10 mouse cellular contexts compared by ENCODE assay signal in the genomic region with DNA sequence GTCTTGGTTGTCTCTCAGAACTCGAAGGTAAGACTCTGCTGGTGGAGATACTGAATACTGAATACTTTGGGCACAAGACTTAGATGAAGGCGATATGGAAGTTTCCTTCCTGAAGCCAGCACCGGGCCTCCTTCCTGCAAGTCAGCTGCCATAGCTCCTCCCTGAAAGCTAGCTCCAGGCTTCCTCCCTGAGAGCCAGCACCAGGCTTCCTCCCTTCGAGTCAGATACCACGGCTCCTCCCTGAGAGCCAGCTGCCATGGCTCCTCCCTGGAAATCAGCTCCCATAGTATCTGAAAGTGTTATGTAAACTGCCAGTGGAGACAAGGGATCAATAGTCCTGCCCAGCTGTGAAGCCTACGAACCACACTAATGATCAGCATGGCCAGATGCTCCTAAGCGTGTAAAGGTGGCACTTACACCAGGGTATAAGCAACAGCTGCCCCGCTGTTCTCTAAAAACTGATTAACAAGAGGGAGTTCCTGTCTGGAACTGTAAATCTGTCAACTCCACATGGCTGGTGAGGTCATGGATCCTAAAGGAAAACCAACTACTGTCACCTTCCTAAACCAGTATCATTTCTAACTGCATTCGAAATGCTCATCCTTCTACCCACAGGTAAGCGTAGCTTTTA.
DNase-seq lines count a peak whose midpoint lies in the region; ATAC-seq and TF ChIP-seq lines count a peak whose summit lies in the region.
"Had no signal": no experiment of that assay in that cellular context is flagged by ENCODE, and none has a peak within 500 bp of the region (broad histone marks: within the 10 kb centered on the region; RNA-seq: fewer than 3 reads in every experiment).

No protein-coding gene starts in this region.

- ATAC-seq in kidney, embryonic 14.5 days (ENCODE audit: low FRiP score, low TSS enrichment): peak; percentile 86
- peak; percentile 33; the same call in 1 of the 2 replicates for ATAC-seq in liver, postnatal 0 days
- no peak for ATAC-seq in forebrain, embryonic 15.5 days (replicated peaks)

- H3K4me3 ChIP-seq in embryonic facial prominence, embryonic 10.5 days: no peak overlapping the region
- no peak overlapping the region for H3K4me3 ChIP-seq in kidney, embryonic 14.5 days (ENCODE audit: low read length)
- H3K4me3 ChIP-seq in liver, postnatal 0 days (ENCODE audit: low read depth, low read length): no peak overlapping the region
- H3K4me3 ChIP-seq in forebrain, embryonic 15.5 days: no peak overlapping the region
- H3K4me3 ChIP-seq: hindbrain, embryonic 13.5 days; stomach, embryonic 15.5 days had no signal

- TF ChIP-seq CTCF in liver, postnatal 0 days (IDR thresholded peaks at IDR 0.05; ENCODE audit: low read depth): no peak

- no peaks in the 10 kb centered on the region for H3K27me3 ChIP-seq in embryonic facial prominence, embryonic 10.5 days (replicated peaks; ENCODE audit: low read depth, poor library complexity, severe bottlenecking)
- no peaks in the 10 kb centered on the region for H3K27me3 ChIP-seq in kidney, embryonic 14.5 days (ENCODE audit: control insufficient read depth, insufficient read depth, low read length)
- no peaks in the 10 kb centered on the region for H3K27me3 ChIP-seq in liver, postnatal 0 days (ENCODE audit: insufficient read depth, low read length)
- H3K27me3 ChIP-seq in forebrain, embryonic 15.5 days: no peaks in the 10 kb centered on the region
- H3K27me3 ChIP-seq: hindbrain, embryonic 13.5 days; stomach, embryonic 15.5 days had no signal

- no peaks in the 10 kb centered on the region for H3K36me3 ChIP-seq in embryonic facial prominence, embryonic 10.5 days (replicated peaks)
- no peaks in the 10 kb centered on the region for H3K36me3 ChIP-seq in kidney, embryonic 14.5 days (ENCODE audit: control insufficient read depth, insufficient read depth, low read length)
- H3K36me3 ChIP-seq in liver, postnatal 0 days (replicated peaks; ENCODE audit: insufficient read depth, low read length): no peaks in the 10 kb centered on the region
- no peaks in the 10 kb centered on the region for H3K36me3 ChIP-seq in forebrain, embryonic 15.5 days
- H3K36me3 ChIP-seq: hindbrain, embryonic 13.5 days; stomach, embryonic 15.5 days had no signal

- H3K9me3 ChIP-seq in embryonic facial prominence, embryonic 10.5 days: no peaks in the 10 kb centered on the region
- H3K9me3 ChIP-seq in kidney, embryonic 14.5 days (ENCODE audit: control insufficient read depth, low read length): no peaks in the 10 kb centered on the region
- no peaks in the 10 kb centered on the region for H3K9me3 ChIP-seq in liver, postnatal 0 days (ENCODE audit: low read length)
- H3K9me3 ChIP-seq in forebrain, embryonic 15.5 days: no peaks in the 10 kb centered on the region
- H3K9me3 ChIP-seq: hindbrain, embryonic 13.5 days; stomach, embryonic 15.5 days had no signal

- DNase-seq in embryo, embryonic 10 days (ENCODE audit: low spot score): peak; percentile 33
- no peak for DNase-seq in embryo, embryonic 9.5 days (ENCODE audit: extremely low spot score)
- DNase-seq in embryonic facial prominence, embryonic 10.5 days (ENCODE audit: low spot score): no peak
- DNase-seq in liver, postnatal 0 days: peak; percentile 16
- no peak for DNase-seq in c-Kit-positive CD71-positive TER-119-positive erythroid progenitor cells, embryonic 14.5 days (ENCODE audit: low spot score)
- DNase-seq in right cerebral cortex, postnatal 4 days: no peak

- no peak overlapping the region for H3K9ac ChIP-seq in kidney, embryonic 14.5 days (ENCODE audit: low read depth, low read length)
- H3K9ac ChIP-seq in liver, postnatal 0 days (replicated peaks): no peak overlapping the region
- H3K9ac ChIP-seq in forebrain, embryonic 15.5 days (replicated peaks): no peak overlapping the region
- H3K9ac ChIP-seq: hindbrain, embryonic 13.5 days; stomach, embryonic 15.5 days had no signal

- no peak for TF ChIP-seq EP300 in liver, postnatal 0 days (IDR thresholded peaks at IDR 0.05; ENCODE audit: low read depth)

- 70% methylated on average over 10 of the region's 10 CpGs for WGBS in embryonic facial prominence, embryonic 10.5 days
- WGBS in kidney, embryonic 14.5 days: 37% methylated on average over 10 of the region's 10 CpGs
- WGBS in liver, postnatal 0 days (ENCODE audit: insufficient replicate concordance): 43% methylated on average over 10 of the region's 10 CpGs
- WGBS in forebrain, embryonic 15.5 days: 78% methylated on average over 10 of the region's 10 CpGs

- H3K4me2 ChIP-seq in kidney, embryonic 14.5 days (replicated peaks; ENCODE audit: low read depth, low read length): peak overlapping the region; percentile 6; the same call in 1 of the 2 replicates
- H3K4me2 ChIP-seq in liver, postnatal 0 days (ENCODE audit: low read depth, low read length): no peak overlapping the region
- no peak overlapping the region for H3K4me2 ChIP-seq in forebrain, embryonic 15.5 days (replicated peaks)
- H3K4me2 ChIP-seq: hindbrain, embryonic 13.5 days; stomach, embryonic 15.5 days had no signal

- H3K4me1 ChIP-seq in embryonic facial prominence, embryonic 10.5 days: peaks cover 12% of the 10 kb centered on the region
- peaks cover 8% of the 10 kb centered on the region; the same call in 1 of the 2 replicates for H3K4me1 ChIP-seq in kidney, embryonic 14.5 days (ENCODE audit: control insufficient read depth, insufficient read depth, low read length)
- peaks cover 2% of the 10 kb centered on the region; the same call in 1 of the 2 replicates for H3K4me1 ChIP-seq in liver, postnatal 0 days (ENCODE audit: insufficient read depth)
- no peaks in the 10 kb centered on the region for H3K4me1 ChIP-seq in forebrain, embryonic 15.5 days
- H3K4me1 ChIP-seq: stomach, embryonic 15.5 days had no signal

- peak overlapping the region; percentile 35; the same call in 1 of the 2 replicates for H3K27ac ChIP-seq in embryonic facial prominence, embryonic 10.5 days (replicated peaks)
- peak overlapping the region; percentile 76; the same call in 1 of the 2 replicates for H3K27ac ChIP-seq in kidney, embryonic 14.5 days (ENCODE audit: low read depth, low read length)
- no peak overlapping the region for H3K27ac ChIP-seq in liver, postnatal 0 days (ENCODE audit: low read depth)
- no peak overlapping the region for H3K27ac ChIP-seq in forebrain, embryonic 15.5 days (replicated peaks)
- H3K27ac ChIP-seq: hindbrain, embryonic 13.5 days; stomach, embryonic 15.5 days had no signal

Comparison
In these comparisons a context has a peak if more than half of its experiments do, and no peak if none do; other contexts are left out.
1. DNase-seq: peak in embryo, embryonic 10 days (single experiment) and liver, postnatal 0 days (single experiment); none in embryo, embryonic 9.5 days (single experiment), embryonic facial prominence, embryonic 10.5 days (single experiment), c-Kit-positive CD71-positive TER-119-positive erythroid progenitor cells, embryonic 14.5 days (single experiment) and right cerebral cortex, postnatal 4 days (single experiment).
2. H3K27ac ChIP-seq: peak in embryonic facial prominence, embryonic 10.5 days (single experiment) and kidney, embryonic 14.5 days (single experiment); none in liver, postnatal 0 days (single experiment) and forebrain, embryonic 15.5 days (single experiment).